Mouse (Mus musculus): ENCODE results near the gene Gm20388. TPM values are rescaled to one million over a fixed set of nuclear protein-coding genes. Genes with fewer than 3 reads are reported as not detected.

Gene Gm20388
- polyA plus RNA-seq, 1 experiment: 0.36 TPM

DNA sequence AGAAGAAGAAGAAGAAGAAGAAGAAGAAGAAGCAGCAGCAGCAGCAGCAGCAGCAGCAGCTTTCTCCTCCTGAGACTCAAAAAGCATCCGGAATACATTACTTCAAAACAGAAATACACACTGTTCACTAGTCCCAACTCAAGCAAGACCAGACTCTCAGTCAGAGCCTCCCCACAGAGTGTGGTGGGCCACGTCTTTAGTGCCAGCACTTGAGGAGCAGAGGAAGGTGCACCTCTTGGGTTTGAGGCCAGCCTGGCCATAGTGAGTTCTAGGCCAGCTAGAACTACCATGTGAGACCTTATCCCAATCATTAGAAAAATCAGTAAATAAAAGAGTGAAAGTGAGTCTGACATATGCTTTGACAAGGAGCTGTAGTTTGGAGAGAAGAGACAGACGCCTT is 3073.5 kb downstream of the Gm20388 start:
- no peaks in the 10 kb centered on the region for H3K9me3 ChIP-seq (ENCODE audit: control insufficient read depth, low read length)
- H3K36me3 ChIP-seq (ENCODE audit: control insufficient read depth): peaks cover 5% of the 10 kb centered on the region
- peaks cover 35% of the 10 kb centered on the region for H3K4me1 ChIP-seq (ENCODE audit: control insufficient read depth)
- no peaks in the 10 kb centered on the region for H3K27me3 ChIP-seq (ENCODE audit: control insufficient read depth)
- H3K4me3 ChIP-seq (replicated peaks): no peak overlapping the region
- TF ChIP-seq GATA1 (IDR thresholded peaks at IDR 0.05; ENCODE audit: low read length) (no peak), TAL1 (IDR thresholded peaks at IDR 0.05; ENCODE audit: low read length) (no peak)

DNA sequence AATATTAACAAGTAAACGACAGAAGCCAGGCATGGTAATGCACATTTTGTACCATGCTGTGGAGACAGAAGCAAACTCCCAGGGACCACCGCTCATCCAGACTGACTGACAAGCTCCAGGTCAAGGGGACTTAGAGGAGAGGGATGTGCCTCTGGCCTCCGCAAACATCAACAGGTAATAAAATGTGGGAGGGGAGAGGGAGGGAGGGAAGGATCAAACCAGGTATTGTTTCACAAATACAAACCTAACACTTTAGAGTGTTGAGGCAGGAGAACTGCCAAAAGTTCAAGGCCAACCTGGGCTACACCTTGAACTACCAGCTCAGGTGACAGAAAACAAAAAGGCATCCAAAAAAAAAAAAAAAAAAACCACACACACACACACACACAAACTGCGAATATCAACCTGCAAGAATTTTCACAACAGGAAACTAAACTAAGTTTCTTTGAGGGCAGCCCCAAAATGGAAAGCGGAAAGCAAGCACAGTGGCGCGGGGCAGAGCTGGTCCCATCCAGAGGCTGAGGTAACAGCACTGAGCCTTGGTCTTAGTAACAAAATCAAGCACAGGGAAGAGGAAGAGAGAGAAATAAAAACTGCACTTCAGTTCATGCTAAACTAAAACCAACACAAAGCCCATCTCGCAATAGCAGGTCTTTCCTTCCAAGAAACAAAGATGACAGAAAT is 3076.0 kb downstream of the Gm20388 start:
- Histone ChIP-seq H3K4me1 (ENCODE audit: control insufficient read depth) (peaks cover 35% of the 10 kb centered on the region), H3K36me3 (ENCODE audit: control insufficient read depth) (peaks cover 4% of the 10 kb centered on the region), H3K9me3 (ENCODE audit: control insufficient read depth, low read length) (no peaks in the 10 kb centered on the region), H3K4me3 (replicated peaks) (no peak overlapping the region), H3K27me3 (ENCODE audit: control insufficient read depth) (no peaks in the 10 kb centered on the region)
- no peak for TF ChIP-seq TAL1 (IDR thresholded peaks at IDR 0.05; ENCODE audit: low read length)
- no peak for TF ChIP-seq GATA1 (IDR thresholded peaks at IDR 0.05; ENCODE audit: low read length)

DNA sequence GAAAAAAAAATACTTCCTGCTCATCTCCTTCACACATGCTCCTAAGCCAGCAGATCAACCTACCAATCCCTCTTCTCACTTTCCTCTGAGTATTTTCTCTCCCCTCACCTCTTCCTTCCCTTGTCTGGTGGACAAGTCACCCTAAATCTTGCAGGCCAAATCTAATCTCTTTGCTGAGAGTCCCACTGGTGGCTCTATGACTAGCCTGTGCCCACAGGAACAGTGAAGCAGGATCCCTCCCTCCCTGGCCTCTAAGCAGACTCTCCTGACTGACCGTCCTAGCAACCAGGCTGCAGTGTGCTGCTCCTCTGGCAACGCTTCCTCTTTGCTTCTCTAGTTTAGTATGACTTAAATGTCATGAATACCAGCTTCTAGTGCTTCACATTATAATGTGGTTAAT is 3076.6 kb downstream of the Gm20388 start:
- no peaks in the 10 kb centered on the region for H3K9me3 ChIP-seq (ENCODE audit: control insufficient read depth, low read length)
- H3K4me1 ChIP-seq (ENCODE audit: control insufficient read depth): peaks cover 32% of the 10 kb centered on the region
- no peaks in the 10 kb centered on the region for H3K27me3 ChIP-seq (ENCODE audit: control insufficient read depth)
- peaks cover 4% of the 10 kb centered on the region for H3K36me3 ChIP-seq (ENCODE audit: control insufficient read depth)
- H3K4me3 ChIP-seq (replicated peaks): no peak overlapping the region
- TF ChIP-seq TAL1 (IDR thresholded peaks at IDR 0.05; ENCODE audit: low read length) (no peak), GATA1 (IDR thresholded peaks at IDR 0.05; ENCODE audit: low read length) (no peak)

DNA sequence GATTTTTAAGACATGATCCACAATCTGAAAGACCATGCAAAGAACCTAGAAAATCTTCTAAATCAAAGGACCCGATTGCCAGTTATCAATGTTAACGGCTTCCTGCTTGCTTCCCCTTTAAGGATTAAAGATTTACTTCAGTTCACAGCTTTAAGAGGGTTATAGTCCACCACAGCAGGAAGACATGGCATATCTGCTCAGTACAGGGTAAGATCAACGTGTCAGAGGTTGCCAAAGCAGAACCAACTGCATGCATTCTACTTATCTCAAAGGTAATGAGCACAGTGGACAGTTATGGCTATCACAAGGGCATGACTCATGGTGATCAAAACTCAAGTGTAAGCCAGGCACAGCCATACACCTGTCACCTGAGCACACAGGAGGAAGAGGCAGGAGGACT is 3078.3 kb downstream of the Gm20388 start:
- Histone ChIP-seq H3K9me3 (ENCODE audit: control insufficient read depth, low read length) (no peaks in the 10 kb centered on the region), H3K4me1 (ENCODE audit: control insufficient read depth) (peaks cover 34% of the 10 kb centered on the region), H3K27me3 (ENCODE audit: control insufficient read depth) (no peaks in the 10 kb centered on the region), H3K36me3 (ENCODE audit: control insufficient read depth) (peaks cover 4% of the 10 kb centered on the region), H3K4me3 (replicated peaks) (no peak overlapping the region)
- TF ChIP-seq GATA1 (IDR thresholded peaks at IDR 0.05; ENCODE audit: low read length) (no peak), TAL1 (IDR thresholded peaks at IDR 0.05; ENCODE audit: low read length) (no peak)

DNA sequence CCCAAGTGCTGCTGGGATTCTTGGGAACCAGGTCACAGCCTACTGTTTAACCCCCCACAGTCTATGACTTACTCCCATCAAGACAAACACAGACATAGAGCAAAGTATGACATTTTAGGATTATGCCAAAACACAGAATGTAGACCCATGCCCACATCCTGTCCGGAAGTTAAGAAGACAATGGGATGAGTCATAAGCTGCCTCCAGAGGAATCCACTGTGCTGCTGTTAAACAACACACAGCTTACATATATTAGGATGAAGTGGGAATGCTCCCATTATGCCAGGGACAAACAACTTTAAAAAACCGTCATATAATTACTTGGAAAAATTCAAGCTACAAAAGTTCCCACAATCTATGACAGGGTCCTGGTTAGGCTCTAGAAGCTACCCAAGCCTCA is 3079.3 kb downstream of the Gm20388 start:
- peaks cover 4% of the 10 kb centered on the region for H3K36me3 ChIP-seq (ENCODE audit: control insufficient read depth)
- no peaks in the 10 kb centered on the region for H3K9me3 ChIP-seq (ENCODE audit: control insufficient read depth, low read length)
- H3K27me3 ChIP-seq (ENCODE audit: control insufficient read depth): no peaks in the 10 kb centered on the region
- TF ChIP-seq GATA1 (IDR thresholded peaks at IDR 0.05; ENCODE audit: low read length): no peak
- TF ChIP-seq TAL1 (IDR thresholded peaks at IDR 0.05; ENCODE audit: low read length): no peak
- peaks cover 34% of the 10 kb centered on the region for H3K4me1 ChIP-seq (ENCODE audit: control insufficient read depth)
- no peak overlapping the region for H3K4me3 ChIP-seq (replicated peaks)

DNA sequence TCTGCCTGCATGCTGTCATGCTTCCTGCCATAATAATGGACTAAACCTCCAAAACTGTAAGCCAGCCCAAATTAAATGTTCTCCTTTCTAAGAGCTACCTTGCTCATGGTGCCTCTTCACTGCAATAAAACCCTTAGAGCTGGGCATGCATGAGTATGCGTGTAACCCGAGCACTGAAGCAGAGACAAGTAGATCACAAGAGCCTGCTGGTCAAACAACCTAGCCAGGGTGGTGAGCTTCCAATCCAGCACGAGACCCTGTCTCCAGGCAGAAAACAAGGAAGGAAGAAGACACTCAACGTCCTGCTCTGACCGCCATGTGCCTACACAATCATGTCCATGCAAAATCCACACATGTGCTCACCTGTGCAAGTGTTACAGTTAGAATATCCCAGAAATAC is 3080.7 kb downstream of the Gm20388 start:
- Histone ChIP-seq H3K4me3 (replicated peaks) (no peak overlapping the region), H3K9me3 (ENCODE audit: control insufficient read depth, low read length) (no peaks in the 10 kb centered on the region), H3K36me3 (ENCODE audit: control insufficient read depth) (peaks cover 4% of the 10 kb centered on the region), H3K27me3 (ENCODE audit: control insufficient read depth) (no peaks in the 10 kb centered on the region), H3K4me1 (ENCODE audit: control insufficient read depth) (peaks cover 30% of the 10 kb centered on the region)
- TF ChIP-seq GATA1 (IDR thresholded peaks at IDR 0.05; ENCODE audit: low read length) (no peak), TAL1 (IDR thresholded peaks at IDR 0.05; ENCODE audit: low read length) (no peak)

DNA sequence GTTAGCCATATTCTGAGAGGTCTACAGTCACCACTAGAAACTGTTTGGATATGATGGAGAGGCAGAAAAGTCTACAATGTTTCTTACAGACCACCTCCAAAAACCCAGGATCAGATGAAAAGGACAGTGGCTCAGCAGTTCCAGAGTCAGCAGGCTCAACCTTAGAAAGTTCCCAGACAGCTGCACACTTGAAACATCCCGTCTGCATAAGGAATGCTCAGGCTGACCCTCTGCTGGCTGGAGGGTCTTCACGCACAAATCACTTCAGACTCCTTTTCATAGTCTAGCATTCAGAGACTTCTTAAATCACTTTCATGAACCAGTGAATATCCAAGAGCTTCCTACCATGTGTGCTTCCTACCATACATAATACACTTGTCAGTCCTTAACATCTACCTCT is 3081.7 kb downstream of the Gm20388 start:
- H3K27me3 ChIP-seq (ENCODE audit: control insufficient read depth): no peaks in the 10 kb centered on the region
- H3K4me1 ChIP-seq (ENCODE audit: control insufficient read depth): peaks cover 28% of the 10 kb centered on the region
- H3K9me3 ChIP-seq (ENCODE audit: control insufficient read depth, low read length): no peaks in the 10 kb centered on the region
- no peak overlapping the region for H3K4me3 ChIP-seq (replicated peaks)
- TF ChIP-seq GATA1 (IDR thresholded peaks at IDR 0.05; ENCODE audit: low read length) (no peak), TAL1 (IDR thresholded peaks at IDR 0.05; ENCODE audit: low read length) (no peak)
- H3K36me3 ChIP-seq (ENCODE audit: control insufficient read depth): peaks cover 6% of the 10 kb centered on the region

DNA sequence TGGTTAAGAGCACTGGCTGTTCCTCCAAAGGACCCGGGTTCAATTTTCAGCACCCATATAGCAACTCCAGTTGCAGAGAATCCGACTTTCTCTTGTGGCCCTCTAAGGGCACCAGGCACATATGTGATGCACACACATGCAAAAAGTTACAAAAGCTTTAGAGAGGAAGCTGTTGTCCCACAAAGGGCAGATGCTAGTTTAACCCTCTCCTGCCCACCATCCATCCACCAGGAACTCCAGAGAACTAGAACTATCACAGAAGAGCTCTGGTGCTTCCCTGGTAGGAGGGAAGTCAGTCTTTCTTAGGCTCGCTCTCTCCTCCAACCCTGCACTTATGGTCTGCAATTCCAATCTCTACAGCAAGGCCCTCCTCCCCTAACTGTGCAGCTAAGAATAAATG is 3082.4 kb downstream of the Gm20388 start:
- TF ChIP-seq GATA1 (IDR thresholded peaks at IDR 0.05; ENCODE audit: low read length) (no peak), TAL1 (IDR thresholded peaks at IDR 0.05; ENCODE audit: low read length) (no peak)
- H3K27me3 ChIP-seq (ENCODE audit: control insufficient read depth): no peaks in the 10 kb centered on the region
- H3K4me3 ChIP-seq (replicated peaks): no peak overlapping the region
- H3K9me3 ChIP-seq (ENCODE audit: control insufficient read depth, low read length): no peaks in the 10 kb centered on the region
- H3K4me1 ChIP-seq (ENCODE audit: control insufficient read depth): peaks cover 25% of the 10 kb centered on the region
- peaks cover 6% of the 10 kb centered on the region for H3K36me3 ChIP-seq (ENCODE audit: control insufficient read depth)

DNA sequence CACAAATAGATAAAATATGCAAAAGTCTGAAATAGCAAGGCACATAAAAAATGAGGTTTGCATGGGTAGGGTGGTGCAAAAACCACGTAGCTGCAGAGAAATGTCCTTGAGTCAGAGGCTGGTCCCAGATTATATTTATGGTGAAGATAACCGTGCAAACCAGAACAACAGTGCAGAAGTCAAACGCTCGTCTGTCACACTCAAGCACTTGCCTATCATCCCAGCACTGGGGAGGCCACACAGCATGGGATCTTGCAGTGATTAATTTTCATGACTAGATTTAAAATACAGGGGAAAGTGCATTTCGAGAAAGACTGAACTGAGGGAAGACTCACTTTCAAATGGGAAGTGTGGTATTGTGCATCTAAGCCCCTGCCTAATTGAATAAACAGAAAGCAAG is 3083.1 kb downstream of the Gm20388 start:
- Histone ChIP-seq H3K9me3 (ENCODE audit: control insufficient read depth, low read length) (no peaks in the 10 kb centered on the region), H3K27me3 (ENCODE audit: control insufficient read depth) (no peaks in the 10 kb centered on the region), H3K4me1 (ENCODE audit: control insufficient read depth) (peaks cover 25% of the 10 kb centered on the region), H3K4me3 (replicated peaks) (no peak overlapping the region), H3K36me3 (ENCODE audit: control insufficient read depth) (peaks cover 6% of the 10 kb centered on the region)
- TF ChIP-seq TAL1 (IDR thresholded peaks at IDR 0.05; ENCODE audit: low read length) (no peak), GATA1 (IDR thresholded peaks at IDR 0.05; ENCODE audit: low read length) (no peak)

DNA sequence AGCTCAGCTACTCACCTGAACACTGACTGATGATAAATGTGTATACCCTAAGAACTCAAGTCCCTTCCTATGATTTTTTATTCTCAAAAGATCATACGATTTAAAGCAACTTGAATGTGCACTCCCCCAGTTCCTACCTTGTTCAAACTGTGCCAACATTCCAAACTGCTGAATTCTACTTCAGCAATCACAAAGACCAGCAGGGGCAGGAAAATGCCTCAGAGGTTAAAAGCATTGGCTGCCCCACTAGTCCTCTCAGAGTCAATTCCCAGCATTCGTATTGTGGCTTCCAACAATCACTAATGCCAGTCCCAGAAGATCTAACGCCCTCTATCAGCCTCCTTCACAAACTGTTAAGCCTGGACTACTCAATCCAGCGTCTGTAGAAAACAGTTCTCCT is 3087.3 kb downstream of the Gm20388 start:
- TF ChIP-seq TAL1 (IDR thresholded peaks at IDR 0.05; ENCODE audit: low read length): no peak
- Histone ChIP-seq H3K9me3 (ENCODE audit: control insufficient read depth, low read length) (no peaks in the 10 kb centered on the region), H3K27me3 (ENCODE audit: control insufficient read depth) (no peaks in the 10 kb centered on the region), H3K36me3 (ENCODE audit: control insufficient read depth) (peaks cover 2% of the 10 kb centered on the region), H3K4me3 (replicated peaks) (no peak overlapping the region), H3K4me1 (ENCODE audit: control insufficient read depth) (peaks cover 20% of the 10 kb centered on the region)

Measured in erythroblast, embryonic 14.5 days (primary cell).